Mouse (Mus musculus) forebrain, postnatal 0 days (tissue): Measurements from ENCODE around the gene Gnat1. TPM values are rescaled to one million over a fixed set of nuclear protein-coding genes. Genes with fewer than 3 reads are reported as not detected.
A peak's percentile ranks its signal among the peaks of the same experiment; 100 is the strongest.
"Not testable (repeated sequence)": the region's sequence is repeated elsewhere in the genome, so short reads cannot be mapped to it uniquely, and the experiment has no call there.

Experiments used
- ATAC-seq: fragments of 200-750 bp; cut with Nextera tagmentation; 2 replicates; pipeline ENCODE4 v1.8.0; 2017; ENCODE audit warnings: mild to moderate bottlenecking, moderate library complexity
- DNase-seq: peaks from one replicate; pipeline ENCODE4 v3.0.0-alpha.2; 2015
- H3K27ac ChIP-seq: fragments of 300-500 bp; sonication (generic); 2 replicates; pipeline ENCODE4 v1.5.1; 2014; ENCODE audit warnings: low read depth, mild to moderate bottlenecking, antibody characterized with exemption, low read length, moderate library complexity, mixed read lengths
- H3K27me3 ChIP-seq: fragments of 300-500 bp; sonication (generic); 2 replicates; pipeline ENCODE4 v1.6.1; 2014; ENCODE audit warnings: mild to moderate bottlenecking, low read length, mixed read lengths; ENCODE audit not compliant: insufficient read depth
- H3K36me3 ChIP-seq: fragments of 300-500 bp; sonication (generic); 2 replicates; pipeline ENCODE4 v1.6.1; 2014; ENCODE audit warnings: mild to moderate bottlenecking, moderate library complexity; ENCODE audit not compliant: insufficient read depth
- H3K4me1 ChIP-seq: fragments of 300-500 bp; sonication (generic); 2 replicates; pipeline ENCODE4 v1.6.1; 2014; ENCODE audit warnings: antibody characterized with exemption; ENCODE audit not compliant: insufficient read depth
- H3K4me2 ChIP-seq: fragments of 300-500 bp; sonication (generic); 2 replicates; pipeline ENCODE4 v1.6.1; 2014; ENCODE audit warnings: low read depth, mild to moderate bottlenecking, moderate library complexity
- H3K4me3 ChIP-seq: fragments of 300-500 bp; sonication (generic); 2 replicates; pipeline ENCODE4 v1.5.1; 2014; ENCODE audit warnings: low read depth, low read length, mixed read lengths
- H3K9ac ChIP-seq: fragments of 300-500 bp; sonication (generic); 2 replicates; pipeline ENCODE4 v1.6.1; 2014; ENCODE audit warnings: mild to moderate bottlenecking
- H3K9me3 ChIP-seq: fragments of 300-500 bp; sonication (generic); 2 replicates; pipeline ENCODE4 v1.6.1; 2016; ENCODE audit warnings: low read length
- CTCF ChIP-seq: sonication (generic); IDR thresholded peaks from 2 replicates; pipeline ENCODE4 v1.5.1; 2016; ENCODE audit warnings: antibody characterized with exemption, control low read depth, low read depth
- WGBS: fragments of 180-500 bp; shearing (Covaris S2); extraction: QIAGEN DNeasy Blood & Tissue Kit; methylation state at CpG from one replicate; pipeline ENCODE4 v1.1.7; 2014; 5-methylcytosine and 5-hydroxymethylcytosine counted together
- polyA plus RNA-seq: library from polyadenylated mRNA; unstranded; fragments of >200 nt; fragmentation: Nextera tagmentation; extraction: Ambion mirVana; gene quantifications from 2 replicates; pipeline ENCODE4 v1.2.1, GENCODE M21; 2015
- total RNA-seq: library from RNA; depleted of rRNA; stranded (reverse); fragments of >200 nt; gene quantifications from 2 replicates; pipeline ENCODE4 v1.2.3, GENCODE M21; 2014

Gene Gnat1
- total and polyA plus RNA-seq, 2 experiments from 2014 or later = 0.24 to 1.8 TPM

DNA sequence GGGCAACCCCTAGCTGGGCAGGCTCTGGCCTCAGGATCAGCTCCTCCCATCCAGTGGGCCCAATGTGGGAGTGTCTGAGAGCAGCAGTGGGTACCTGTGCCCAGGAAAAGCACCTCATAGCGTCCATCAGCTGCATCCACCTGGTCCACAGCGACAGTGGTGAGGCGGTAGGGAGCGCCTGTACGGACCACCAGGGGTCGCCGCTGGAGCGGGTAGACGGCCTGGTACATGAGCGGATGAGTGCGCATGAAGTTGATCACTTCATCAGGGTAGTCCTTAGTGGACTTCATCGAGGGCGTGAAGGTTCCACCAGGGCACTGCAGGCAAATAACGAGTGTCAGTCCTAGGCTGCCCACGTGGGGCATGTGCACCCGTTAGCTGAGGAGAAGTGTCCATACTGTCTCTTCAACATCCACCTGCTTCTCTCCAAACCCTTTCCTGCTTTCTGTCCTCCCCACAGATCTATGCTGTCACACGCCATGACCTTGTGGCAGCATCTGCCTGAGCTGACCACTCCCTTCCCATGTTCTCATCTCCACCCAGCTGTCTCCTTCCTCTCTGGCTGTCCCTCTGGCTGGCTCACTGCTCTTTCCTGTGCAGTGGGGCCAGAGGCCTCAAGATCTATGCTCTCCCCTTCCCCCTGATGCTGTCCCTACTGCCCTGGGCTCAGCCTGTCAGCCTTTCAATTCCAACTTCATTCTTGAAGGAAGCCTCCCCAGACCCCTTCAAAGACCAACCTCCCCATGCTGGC lies 5.9 kb upstream of the Gnat1 start:
- H3K9ac ChIP-seq = no peak overlapping the region
- H3K4me1 ChIP-seq = no peaks in the 10 kb centered on the region
- 30% methylated on average over 17 of the region's 17 CpGs for WGBS
- ATAC-seq (peak; percentile 83), DNase-seq (peak; percentile 62)
- no peak overlapping the region for H3K27ac ChIP-seq
- no peaks in the 10 kb centered on the region for H3K9me3 ChIP-seq
- H3K4me3 ChIP-seq = no peak overlapping the region
- no peaks in the 10 kb centered on the region for H3K27me3 ChIP-seq
- H3K4me2 ChIP-seq = no peak overlapping the region
- TF ChIP-seq CTCF = peak; percentile 92
- H3K36me3 ChIP-seq = peaks cover 69% of the 10 kb centered on the region

DNA sequence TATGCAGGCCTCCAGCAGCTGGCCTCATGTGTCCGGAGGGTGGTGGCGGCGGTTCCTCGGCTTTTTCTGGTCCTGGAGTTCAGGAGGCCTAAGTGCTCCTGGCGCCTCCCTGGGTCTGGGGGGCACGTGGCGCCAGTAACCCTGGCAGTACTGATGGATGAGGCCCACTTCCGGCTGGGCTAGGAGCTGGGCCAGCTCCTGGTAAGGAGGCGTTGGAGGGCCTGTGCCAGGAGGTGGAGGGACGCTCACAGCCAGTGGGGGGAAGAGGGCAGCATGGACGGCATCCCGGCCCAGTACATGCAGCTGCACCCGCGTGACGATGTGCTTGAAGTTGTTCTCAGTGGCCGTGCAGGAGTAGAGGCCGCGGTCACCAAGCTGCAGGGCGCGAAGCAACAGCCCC lies 2.9 kb upstream of the Gnat1 start:
- no peaks in the 10 kb centered on the region for H3K4me1 ChIP-seq
- no peak overlapping the region for H3K4me3 ChIP-seq
- ATAC-seq (no peak), DNase-seq (no peak)
- no peak overlapping the region for H3K4me2 ChIP-seq
- WGBS = 82% methylated on average over 20 of the region's 20 CpGs
- H3K27me3 ChIP-seq = peaks cover 4% of the 10 kb centered on the region
- H3K27ac ChIP-seq = no peak overlapping the region
- peaks cover 54% of the 10 kb centered on the region for H3K36me3 ChIP-seq
- no peaks in the 10 kb centered on the region for H3K9me3 ChIP-seq
- TF ChIP-seq CTCF = no peak
- H3K9ac ChIP-seq = no peak overlapping the region

DNA sequence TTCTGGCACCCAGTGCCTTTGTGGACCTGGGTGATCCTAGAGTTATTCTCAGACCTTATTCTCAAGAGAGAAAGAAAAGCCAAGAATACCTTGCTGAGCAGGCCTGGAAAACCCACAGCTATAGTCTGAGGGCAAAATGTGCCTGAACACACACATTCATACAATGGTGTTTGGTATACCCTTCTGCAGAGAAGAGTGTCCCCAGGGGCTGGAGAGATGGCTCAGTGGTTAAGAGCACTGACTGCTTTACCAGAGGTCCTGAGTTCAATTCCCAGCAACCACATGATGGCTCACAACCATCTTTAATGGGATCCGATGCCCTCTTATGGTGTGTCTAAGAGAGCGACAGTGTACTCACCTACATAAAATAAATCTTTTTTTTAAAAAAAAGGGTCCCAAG lies 651 bp downstream of the Gnat1 start:
- TF ChIP-seq CTCF = no peak
- peaks cover 17% of the 10 kb centered on the region for H3K27me3 ChIP-seq
- no peak for ATAC-seq
- H3K27ac ChIP-seq = no peak overlapping the region
- no peaks in the 10 kb centered on the region for H3K9me3 ChIP-seq
- H3K4me1 ChIP-seq = 0 out of 2 replicates have a peak, but pooled peaks cover 9% of the 10 kb centered on the region
- no peak overlapping the region for H3K4me2 ChIP-seq
- H3K4me3 ChIP-seq = no peak overlapping the region
- WGBS = 94% methylated on average over 2 of the region's 2 CpGs
- no peak for DNase-seq
- no peak overlapping the region for H3K9ac ChIP-seq
- H3K36me3 ChIP-seq = peaks cover 24% of the 10 kb centered on the region

DNA sequence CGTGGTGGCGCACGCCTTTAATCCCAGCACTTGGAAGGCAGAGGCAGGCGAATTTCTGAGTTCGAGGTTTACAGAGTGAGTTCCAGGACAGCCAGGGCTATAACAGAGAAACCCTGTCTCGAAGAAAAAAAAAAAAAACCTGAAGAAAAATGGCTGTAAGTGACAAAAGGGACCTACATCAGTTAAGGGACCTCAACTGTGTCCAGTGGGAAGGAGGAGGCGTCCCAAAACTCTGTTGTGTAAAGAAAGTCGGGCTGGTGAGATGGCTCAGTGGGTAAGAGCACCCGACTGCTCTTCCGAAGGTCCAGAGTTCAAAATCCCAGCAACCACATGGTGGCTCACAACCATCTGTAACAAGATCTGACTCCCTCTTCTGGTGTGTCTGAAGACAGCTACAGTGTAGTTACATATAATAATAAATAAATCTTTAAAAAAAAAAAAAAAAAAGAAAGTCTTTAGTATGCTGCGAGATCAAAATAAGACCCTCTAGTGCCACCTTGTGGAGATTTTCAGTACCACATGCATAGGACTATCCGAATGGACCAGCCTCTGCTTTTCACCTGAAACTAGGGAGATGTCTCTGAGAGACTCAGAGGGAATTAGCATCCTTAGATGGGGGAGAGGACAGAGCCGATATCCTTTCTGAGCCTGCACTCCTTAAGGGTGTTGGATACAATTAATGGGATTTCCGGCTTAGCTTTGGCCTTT lies 1.5 kb downstream of the Gnat1 start:
- H3K9ac ChIP-seq, H3K4me3 ChIP-seq, ATAC-seq, H3K4me1 ChIP-seq, H3K27ac ChIP-seq, H3K4me2 ChIP-seq, H3K9me3 ChIP-seq: not testable (repeated sequence)
- DNase-seq = peak; percentile 91
- Histone ChIP-seq H3K27me3 (peaks cover 17% of the 10 kb centered on the region), H3K36me3 (peaks cover 15% of the 10 kb centered on the region)
- WGBS = 44% methylated on average over 14 of the region's 14 CpGs
- TF ChIP-seq CTCF = peak; percentile 76

DNA sequence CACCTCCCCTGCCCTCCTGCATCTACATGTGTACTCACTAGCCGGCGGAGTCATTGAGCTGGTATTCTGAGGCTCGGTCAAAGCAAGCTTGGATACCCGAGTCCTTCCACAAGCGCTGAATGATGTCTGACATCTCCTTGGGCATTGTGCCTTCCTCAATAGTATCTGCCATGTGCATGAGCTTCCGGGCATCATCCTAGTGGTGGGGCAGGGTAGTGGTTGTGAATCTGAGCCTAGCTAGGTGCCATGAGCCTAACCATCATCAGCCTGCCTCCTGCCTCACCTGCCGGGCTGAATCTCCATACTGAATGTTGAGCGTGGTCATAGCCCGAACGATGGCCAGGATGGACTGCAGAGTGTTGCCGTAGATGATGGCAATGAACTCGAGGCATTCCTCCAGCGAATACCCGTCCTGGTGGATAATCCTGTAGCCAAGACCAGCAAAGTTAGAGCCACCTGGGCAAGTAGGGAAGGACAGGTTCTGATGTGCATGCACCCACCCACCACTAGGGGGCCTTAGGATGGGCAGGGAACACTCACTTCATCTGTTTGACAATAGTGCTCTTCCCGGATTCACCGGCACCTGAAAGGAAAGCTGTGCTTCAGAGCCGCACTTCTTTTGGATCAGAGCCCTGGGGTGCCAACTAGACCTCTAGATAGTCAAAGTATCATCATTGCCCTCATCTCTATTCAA lies 2.3 kb downstream of the Gnat1 start:
- DNase-seq (peak; percentile 51), ATAC-seq (no peak)
- Histone ChIP-seq H3K36me3 (peaks cover 7% of the 10 kb centered on the region), H3K4me1 (0 out of 2 replicates have a peak, but pooled peaks cover 9% of the 10 kb centered on the region), H3K9me3 (no peaks in the 10 kb centered on the region), H3K9ac (no peak overlapping the region), H3K27ac (no peak overlapping the region), H3K4me2 (0 out of 2 replicates have a peak overlapping the region, but pooled peaks have one; percentile 74), H3K4me3 (no peak overlapping the region), H3K27me3 (peaks cover 17% of the 10 kb centered on the region)
- TF ChIP-seq CTCF = peak; percentile 82
- 24% methylated on average over 17 of the region's 17 CpGs for WGBS

DNA sequence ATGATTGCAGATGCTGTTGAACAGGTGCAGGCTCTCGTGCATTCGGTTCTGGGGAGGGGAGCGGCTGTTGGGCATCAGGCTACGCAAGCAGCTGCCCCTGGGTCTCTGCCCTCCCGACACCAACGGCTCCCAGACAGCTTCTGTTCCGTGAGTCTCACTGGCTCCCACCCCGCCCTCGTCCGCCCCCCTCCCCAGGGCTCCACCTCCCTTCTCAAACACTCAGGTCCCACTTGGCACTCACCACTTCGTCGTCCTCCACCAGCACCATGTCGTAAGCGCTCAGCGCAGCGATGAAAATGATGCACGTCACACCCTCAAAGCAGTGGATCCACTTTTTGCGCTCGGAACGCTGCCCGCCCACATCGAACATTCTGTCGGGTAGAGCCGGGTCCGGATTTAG lies 3.2 kb downstream of the Gnat1 start:
- peak overlapping the region; percentile 37 for H3K4me3 ChIP-seq
- H3K4me2 ChIP-seq = peak overlapping the region; percentile 74
- 0 out of 2 replicates have a peak, but pooled peaks cover 9% of the 10 kb centered on the region for H3K4me1 ChIP-seq
- H3K9ac ChIP-seq = peak overlapping the region; percentile 43
- DNase-seq = no peak
- H3K36me3 ChIP-seq = no peaks in the 10 kb centered on the region
- 2% methylated on average over 25 of the region's 25 CpGs for WGBS
- TF ChIP-seq CTCF = no peak
- no peak overlapping the region for H3K27ac ChIP-seq
- peak; percentile 45 for ATAC-seq
- no peaks in the 10 kb centered on the region for H3K9me3 ChIP-seq
- peaks cover 17% of the 10 kb centered on the region for H3K27me3 ChIP-seq
